Mouse (Mus musculus) heart, adult 2 months (tissue): Measurements from ENCODE around the gene Cfap45. TPM values are rescaled to one million over a fixed set of nuclear protein-coding genes. Genes with fewer than 3 reads are reported as not detected.

ENCODE experiments used
- DNase-seq, 2 experiments: peaks; one replicate each; pipeline ENCODE4 v3.0.0; 2021
- H3K27ac ChIP-seq: fragments of 200-600 bp; 2 replicates; pipeline ENCODE4 v1.8.1; 2022
- H3K27me3 ChIP-seq: fragments of 200-500 bp; 2 replicates; pipeline ENCODE4 v1.6.1; 2012; ENCODE audit warnings: mild to moderate bottlenecking, low read length, inconsistent platforms, mixed read lengths; ENCODE audit not compliant: control insufficient read depth, insufficient read depth
- H3K36me3 ChIP-seq: fragments of 200-500 bp; 2 replicates; pipeline ENCODE4 v1.6.1; 2012; ENCODE audit warnings: low read length, inconsistent platforms; ENCODE audit not compliant: control insufficient read depth, insufficient read depth
- H3K4me1 ChIP-seq: fragments of 200-500 bp; 2 replicates; pipeline ENCODE4 v1.6.1; 2011; ENCODE audit warnings: low read length; ENCODE audit not compliant: control insufficient read depth, insufficient read depth
- H3K4me3 ChIP-seq: fragments of 200-600 bp; 2 replicates; pipeline ENCODE4 v1.8.1; 2022
- H3K79me2 ChIP-seq: fragments of 200-500 bp; replicated peaks from 2 replicates; pipeline ENCODE4 v1.6.1; 2012; ENCODE audit warnings: mild to moderate bottlenecking, inconsistent platforms, low read length, moderate library complexity, mixed read lengths; ENCODE audit not compliant: control insufficient read depth, insufficient read depth
- H3K9ac ChIP-seq: fragments of 200-500 bp; 2 replicates; pipeline ENCODE4 v1.6.1; 2012; ENCODE audit warnings: low read depth, mild to moderate bottlenecking, control low read depth, inconsistent platforms, low read length, mixed read lengths
- CTCF ChIP-seq: fragments of 200-600 bp; IDR thresholded peaks from 2 replicates; pipeline ENCODE4 v1.8.1; 2022; ENCODE audit warnings: antibody characterized with exemption, mild to moderate bottlenecking, moderate library complexity
- EP300 ChIP-seq: fragments of 200-500 bp; IDR thresholded peaks from 2 replicates; pipeline ENCODE4 v1.6.1; 2011; ENCODE audit warnings: low read depth, low read length, control low read depth; ENCODE audit not compliant: insufficient read depth
- POLR2A ChIP-seq: fragments of 200-500 bp; IDR thresholded peaks from 2 replicates; pipeline ENCODE4 v1.6.1; 2011; ENCODE audit warnings: mild to moderate bottlenecking, low read depth, low read length, control low read depth; ENCODE audit not compliant: insufficient read depth
- WGBS: fragments of 180-500 bp; shearing (Covaris S2); methylation state at CpG from one replicate; pipeline ENCODE4 v1.1.7; 2018; 5-methylcytosine and 5-hydroxymethylcytosine counted together
- intact Hi-C: fragments of 180-260 bp; cut with DNase I; formaldehyde crosslinking; loops from one replicate; pipeline ENCODE4 v1.15.1; 2025
- polyA plus RNA-seq: library from polyadenylated mRNA; depleted of rRNA; stranded (reverse); fragments of >200 nt; gene quantifications from 2 replicates; pipeline ENCODE4 v1.2.3, GENCODE M21; 2012
- total RNA-seq, 2 experiments: library from RNA; stranded (reverse); gene quantifications; 2 replicates each; pipeline ENCODE4 v1.2.3; 2021

Cfap45 gene
- total and polyA plus RNA-seq, 3 experiments: 0.39 to 0.53 (median 0.52) TPM

DNA sequence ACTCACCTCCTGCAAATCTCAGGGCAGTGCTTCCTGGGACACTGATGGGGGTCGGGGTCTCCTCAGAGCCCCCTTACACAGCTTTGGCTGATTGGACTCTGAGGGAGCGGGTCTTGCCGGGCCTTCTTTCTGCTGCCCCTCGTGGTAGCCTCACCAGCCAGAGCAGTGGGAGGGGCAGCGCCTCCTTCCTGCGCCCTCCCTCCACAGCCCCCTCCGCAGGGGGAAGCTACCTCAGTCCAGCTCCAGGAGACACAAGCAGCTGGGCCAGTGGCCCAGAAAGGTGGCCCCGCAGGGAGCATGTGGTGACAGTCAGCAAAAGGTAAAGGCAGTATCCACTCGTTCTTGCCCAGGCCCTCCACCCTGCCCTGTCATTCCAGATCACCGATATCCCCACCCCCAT, 23.2 kb upstream of the Cfap45 start:
- Histone ChIP-seq H3K36me3 (no peaks in the 10 kb centered on the region), H3K27ac (no peak overlapping the region), H3K4me3 (no peak overlapping the region), H3K27me3 (no peaks in the 10 kb centered on the region), H3K4me1 (peaks cover 4% of the 10 kb centered on the region), H3K9ac (no peak overlapping the region), H3K79me2 (no peaks in the 10 kb centered on the region)
- no peak for TF ChIP-seq EP300
- TF ChIP-seq CTCF: no peak
- TF ChIP-seq POLR2A: no peak
- no peak for DNase-seq
- 69% methylated on average over 10 of the region's 10 CpGs for WGBS
- intact Hi-C loops: no loop called here

DNA sequence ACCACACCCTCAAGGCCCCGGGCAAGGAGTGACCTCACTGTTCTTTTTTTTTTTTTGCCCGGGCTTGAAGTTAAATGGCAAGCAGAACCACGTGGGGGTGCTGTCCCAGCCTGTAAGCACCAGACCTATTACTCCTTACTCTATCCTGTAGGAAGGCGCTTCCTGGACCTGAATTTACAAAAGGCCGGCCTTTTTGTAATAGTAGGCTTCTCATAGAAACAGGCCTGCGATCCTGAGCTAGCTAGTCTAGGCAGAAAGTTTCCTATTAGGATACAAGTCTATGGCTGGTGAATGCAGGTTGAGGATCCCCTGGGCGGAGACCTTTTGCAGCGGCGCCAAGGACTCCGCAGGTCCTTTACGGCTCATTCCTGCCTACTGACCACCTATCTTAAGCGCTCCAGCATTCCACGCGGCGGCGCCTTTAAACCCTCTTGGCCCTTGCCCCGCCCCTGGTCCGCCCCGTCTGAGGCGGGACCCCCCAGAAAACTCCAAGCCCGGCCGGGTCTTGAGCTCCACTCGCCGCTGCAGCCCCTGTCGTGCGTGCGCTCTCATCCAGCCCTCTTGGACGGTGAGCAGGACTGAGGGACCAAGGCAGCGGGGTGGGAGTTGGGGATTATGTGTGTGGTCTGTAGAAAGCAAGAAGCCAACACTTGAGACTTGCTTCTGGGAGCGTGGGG, 20.7 kb upstream of the Cfap45 start, which contains the start of gene Tagln2:
TSS of gene Tagln2 (plus strand) at position 283 of the 677 bp plus-strand sequence.
- peak within 1 kb of the TSS; percentile 96 for H3K27ac ChIP-seq
- no peaks in the 10 kb centered on the region for H3K79me2 ChIP-seq
- 0 out of 2 replicates have a peak, but pooled peaks cover 2% of the 10 kb centered on the region for H3K36me3 ChIP-seq
- DNase-seq: peak; percentile 94 to 95
- H3K27me3 ChIP-seq: no peaks in the 10 kb centered on the region
- H3K4me1 ChIP-seq: peaks cover 14% of the 10 kb centered on the region
- H3K9ac ChIP-seq: peak within 1 kb of the TSS; percentile 96
- intact Hi-C loops: loop anchor here (1.0 kb wide), 1 partner anchor 25 kb away; no protein-coding TSS in a partner anchor
- WGBS: 4% methylated on average over 30 of the region's 30 CpGs
- TF ChIP-seq POLR2A (peak; percentile 99), CTCF (peak; percentile 57), EP300 (0 out of 2 replicates have a peak, but pooled peaks have one; percentile 45)
- peak within 1 kb of the TSS; percentile 72 for H3K4me3 ChIP-seq

DNA sequence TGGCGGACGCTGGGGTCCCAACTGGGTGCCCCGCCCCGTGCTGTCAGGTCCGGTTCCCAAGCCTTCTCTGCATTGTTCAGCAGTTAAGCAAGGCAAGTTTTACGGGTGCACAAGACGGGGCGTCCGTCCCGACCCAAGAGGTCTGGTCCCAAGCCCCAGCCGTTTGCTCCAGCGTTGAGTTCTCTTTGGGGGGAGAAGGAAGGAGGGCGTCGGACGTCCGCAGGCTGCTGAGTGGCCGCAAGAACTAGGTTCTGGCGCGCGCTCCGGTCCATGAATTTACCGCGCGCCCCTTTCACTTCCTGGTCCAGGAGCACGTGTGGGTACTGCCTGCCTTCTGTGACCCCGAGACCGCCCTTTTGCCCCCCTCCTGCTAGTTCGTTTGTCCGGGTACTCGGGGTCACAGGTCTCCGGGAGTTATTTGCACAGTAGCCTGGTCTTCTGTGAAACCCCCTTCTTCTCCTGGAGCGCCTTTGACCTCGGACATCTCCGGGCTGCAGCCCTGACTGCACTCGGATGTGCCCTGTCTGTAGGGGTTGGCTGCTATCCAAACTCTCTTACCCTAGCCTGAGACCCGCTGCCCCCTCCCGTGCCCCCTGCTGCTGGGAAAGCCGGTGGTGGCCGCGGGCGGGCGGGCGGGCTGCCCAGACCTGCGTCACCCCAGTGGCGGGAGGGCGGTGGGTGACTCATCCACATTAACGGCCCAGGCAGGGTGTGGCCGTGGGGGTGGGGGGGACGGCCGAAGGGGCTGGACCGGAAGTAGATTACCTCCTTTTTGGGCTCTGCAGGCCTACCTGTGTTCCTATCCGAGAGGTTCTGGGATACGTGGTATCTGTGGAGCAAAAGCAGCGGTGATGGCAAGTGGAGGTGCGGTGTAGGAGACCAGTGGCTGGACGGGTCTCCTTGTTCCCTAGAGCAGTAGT, 19.9 kb upstream of the Cfap45 start:
- Histone ChIP-seq H3K36me3 (0 out of 2 replicates have a peak, but pooled peaks cover 2% of the 10 kb centered on the region), H3K27me3 (no peaks in the 10 kb centered on the region), H3K79me2 (no peaks in the 10 kb centered on the region), H3K4me3 (peak overlapping the region; percentile 72), H3K9ac (peak overlapping the region; percentile 96), H3K4me1 (peaks cover 14% of the 10 kb centered on the region), H3K27ac (peak overlapping the region; percentile 96)
- TF ChIP-seq POLR2A: peak; percentile 39; the same call in 1 of the 2 replicates
- TF ChIP-seq CTCF: 0 out of 2 replicates have a peak, but pooled peaks have one; percentile 2
- peak; percentile 58; the same call in 1 of the 2 replicates for TF ChIP-seq EP300
- WGBS: 2% methylated on average over 56 of the region's 56 CpGs
- intact Hi-C loops: loop anchor here (1.0 kb wide), 2 partner anchors 13 to 25 kb away; no protein-coding TSS in a partner anchor
- DNase-seq: peak; percentile 79 to 83

DNA sequence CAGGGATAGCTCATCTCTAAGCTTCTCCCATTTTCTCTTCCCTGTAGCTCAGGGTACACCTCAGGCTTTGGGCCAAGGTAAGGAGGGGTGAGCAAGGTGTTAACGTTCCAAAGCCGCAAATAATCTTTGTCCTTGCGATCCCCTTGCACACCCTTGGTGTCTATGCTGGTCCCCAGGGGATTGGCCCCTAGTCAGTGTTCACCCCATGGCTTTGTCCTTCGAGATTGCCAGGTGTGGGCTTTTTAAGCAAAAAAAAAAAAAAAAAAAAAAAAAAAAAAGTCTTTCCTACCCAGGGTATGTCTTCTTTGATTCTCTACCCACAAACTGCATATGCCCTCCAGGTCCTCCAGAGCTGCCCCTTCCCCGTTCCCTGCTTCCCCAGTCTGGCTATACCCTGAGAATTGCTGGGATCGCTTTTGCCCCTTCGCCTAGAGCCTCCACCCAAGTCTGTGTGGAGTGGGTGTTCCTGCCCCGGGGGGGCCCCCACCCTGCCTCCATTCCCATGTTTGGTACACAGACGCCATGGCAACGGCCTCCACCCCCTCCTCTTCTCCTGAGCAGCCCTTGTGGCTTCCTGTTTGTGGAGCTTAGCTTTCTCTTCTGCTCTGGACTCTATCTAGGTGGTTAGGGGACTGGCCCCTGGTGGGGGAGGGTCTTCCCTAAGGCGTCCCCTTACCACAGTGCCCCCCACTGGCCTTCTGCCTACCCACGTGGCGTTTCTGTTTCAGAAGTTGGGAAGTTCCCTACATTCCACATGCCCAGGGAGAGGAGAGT, 19.0 kb upstream of the Cfap45 start:
- peak; percentile 85 to 91 for DNase-seq
- intact Hi-C loops: loop anchor here (1.0 kb wide), 1 partner anchor 12 kb away; no protein-coding TSS in a partner anchor
- Histone ChIP-seq H3K9ac (peak overlapping the region; percentile 70), H3K79me2 (no peaks in the 10 kb centered on the region), H3K4me3 (peak overlapping the region; percentile 72), H3K27me3 (no peaks in the 10 kb centered on the region), H3K4me1 (peaks cover 14% of the 10 kb centered on the region), H3K27ac (peak overlapping the region; percentile 96), H3K36me3 (0 out of 2 replicates have a peak, but pooled peaks cover 2% of the 10 kb centered on the region)
- peak; percentile 44 for TF ChIP-seq POLR2A
- TF ChIP-seq EP300: peak; percentile 26; the same call in 1 of the 2 replicates
- no peak for TF ChIP-seq CTCF
- whole genome bisulfite sequencing: 27% methylated on average over 13 of the region's 13 CpGs
